Mouse (Mus musculus): ENCODE measurements around the gene Pdcd1lg2.

Gene Pdcd1lg2

GRCm38 (mm10) chr19:29417894-29418293, 7.2 kb downstream of the Pdcd1lg2 start:
- DNase-seq (ENCODE audit: low read depth in 2 of 2, low spot score in 2 of 2): no peak

GRCm38 (mm10) chr19:29418661-29419115, 8.0 kb downstream of the Pdcd1lg2 start:
- DNase-seq (ENCODE audit: low read depth in 2 of 2, low spot score in 2 of 2): peak; percentile 44 to 51

GRCm38 (mm10) chr19:29419506-29419905, 8.8 kb downstream of the Pdcd1lg2 start:
- no peak for DNase-seq (ENCODE audit: low read depth in 2 of 2, low spot score in 2 of 2)

- DNase-seq (ENCODE audit: low read depth in 2 of 2, low spot score in 2 of 2): no peak
These were observed 9.2 kb downstream of the Pdcd1lg2 start for GRCm38 (mm10) chr19:29419946-29420345.

- no peak for DNase-seq (ENCODE audit: low read depth in 2 of 2, low spot score in 2 of 2)
These were observed 9.7 kb downstream of the Pdcd1lg2 start for GRCm38 (mm10) chr19:29420397-29420796.

GRCm38 (mm10) chr19:29422013-29422645, 11.4 kb downstream of the Pdcd1lg2 start:
- no peak for DNase-seq (ENCODE audit: low read depth in 2 of 2, low spot score in 2 of 2)

GRCm38 (mm10) chr19:29422796-29423195, 12.1 kb downstream of the Pdcd1lg2 start:
- no peak for DNase-seq (ENCODE audit: low read depth in 2 of 2, low spot score in 2 of 2)

- no peak for DNase-seq (ENCODE audit: low read depth in 2 of 2, low spot score in 2 of 2)
These were observed 19.8 kb downstream of the Pdcd1lg2 start for GRCm38 (mm10) chr19:29430516-29430915.

GRCm38 (mm10) chr19:29430953-29431352, 20.2 kb downstream of the Pdcd1lg2 start:
- DNase-seq (ENCODE audit: low read depth in 2 of 2, low spot score in 2 of 2): peak; percentile 22 to 35

- DNase-seq (ENCODE audit: low read depth in 2 of 2, low spot score in 2 of 2): no peak
These were observed 26.2 kb downstream of the Pdcd1lg2 start for GRCm38 (mm10) chr19:29436793-29437479.

GRCm38 (mm10) chr19:29437849-29438248, 27.1 kb downstream of the Pdcd1lg2 start:
- no peak for DNase-seq (ENCODE audit: low read depth in 2 of 2, low spot score in 2 of 2)

- DNase-seq (ENCODE audit: low read depth in 2 of 2, low spot score in 2 of 2): no peak
These were observed 28.5 kb downstream of the Pdcd1lg2 start for GRCm38 (mm10) chr19:29439242-29439641.

- DNase-seq (ENCODE audit: low read depth in 2 of 2, low spot score in 2 of 2): no peak
These were observed 31.8 kb downstream of the Pdcd1lg2 start for GRCm38 (mm10) chr19:29442492-29442891.

GRCm38 (mm10) chr19:29444364-29444763, 33.6 kb downstream of the Pdcd1lg2 start:
- DNase-seq (ENCODE audit: low read depth in 2 of 2, low spot score in 2 of 2): no peak

- no peak for DNase-seq (ENCODE audit: low read depth in 2 of 2, low spot score in 2 of 2)
These were observed 37.7 kb downstream of the Pdcd1lg2 start for GRCm38 (mm10) chr19:29448373-29448772.

GRCm38 (mm10) chr19:29450376-29450775, 39.7 kb downstream of the Pdcd1lg2 start:
- DNase-seq (ENCODE audit: low read depth in 2 of 2, low spot score in 2 of 2): no peak

- DNase-seq (ENCODE audit: low read depth in 2 of 2, low spot score in 2 of 2): peak; percentile 56 to 72
These were observed 43.5 kb downstream of the Pdcd1lg2 start for GRCm38 (mm10) chr19:29454141-29454601.

- DNase-seq (ENCODE audit: low read depth in 2 of 2, low spot score in 2 of 2): no peak
These were observed 44.4 kb downstream of the Pdcd1lg2 start for GRCm38 (mm10) chr19:29455156-29455555.

- no peak for DNase-seq (ENCODE audit: low read depth in 2 of 2, low spot score in 2 of 2)
These were observed 47.3 kb downstream of the Pdcd1lg2 start for GRCm38 (mm10) chr19:29457982-29458381.

- DNase-seq (ENCODE audit: low read depth in 2 of 2, low spot score in 2 of 2): no peak
These were observed 51.7 kb downstream of the Pdcd1lg2 start for GRCm38 (mm10) chr19:29462462-29462861.

- DNase-seq (ENCODE audit: low read depth in 2 of 2, low spot score in 2 of 2): no peak
These were observed 53.1 kb downstream of the Pdcd1lg2 start for GRCm38 (mm10) chr19:29463645-29464395.

- peak in 1 of 2 experiments; percentile 37 for DNase-seq (ENCODE audit: low read depth in 2 of 2, low spot score in 2 of 2)
These were observed 56.1 kb downstream of the Pdcd1lg2 start for GRCm38 (mm10) chr19:29466819-29467218.

All from CD8-positive naive resting alpha-beta T cell, adult 2 months (primary cell).